Mouse (Mus musculus) embryonic facial prominence, embryonic 15.5 days (tissue): ENCODE results near the gene Bcl7a. TPM values are rescaled to one million over a fixed set of nuclear protein-coding genes. Genes with fewer than 3 reads are reported as not detected.

Experiments used
- ATAC-seq: fragments of 200-750 bp; cut with Nextera tagmentation; 2 replicates; pipeline ENCODE4 v1.8.0; 2017; ENCODE audit warnings: low read depth, moderate TSS enrichment; ENCODE audit not compliant: insufficient number of reproducible peaks, low FRiP score, low TSS enrichment
- H3K27ac ChIP-seq: fragments of 300-500 bp; sonication (generic); replicated peaks from 2 replicates; pipeline ENCODE4 v1.5.1; 2015; ENCODE audit warnings: mild to moderate bottlenecking, inconsistent platforms
- H3K27me3 ChIP-seq: fragments of 300-500 bp; sonication (generic); 2 replicates; pipeline ENCODE4 v1.6.1; 2015; ENCODE audit warnings: inconsistent platforms
- H3K36me3 ChIP-seq: fragments of 300-500 bp; sonication (generic); 2 replicates; pipeline ENCODE4 v1.6.1; 2015; ENCODE audit warnings: mild to moderate bottlenecking, inconsistent platforms
- H3K4me1 ChIP-seq: fragments of 300-500 bp; sonication (generic); 2 replicates; pipeline ENCODE4 v1.6.1; 2015; ENCODE audit warnings: inconsistent platforms
- H3K4me2 ChIP-seq: fragments of 300-500 bp; sonication (generic); replicated peaks from 2 replicates; pipeline ENCODE4 v1.6.1; 2015; ENCODE audit warnings: mild to moderate bottlenecking, inconsistent platforms
- H3K4me3 ChIP-seq: fragments of 300-500 bp; sonication (generic); replicated peaks from 2 replicates; pipeline ENCODE4 v1.5.1; 2015; ENCODE audit warnings: mild to moderate bottlenecking, inconsistent platforms
- H3K9ac ChIP-seq: fragments of 300-500 bp; sonication (generic); 2 replicates; pipeline ENCODE4 v1.6.1; 2015; ENCODE audit warnings: inconsistent platforms
- H3K9me3 ChIP-seq: fragments of 300-500 bp; sonication (generic); replicated peaks from 2 replicates; pipeline ENCODE4 v1.6.1; 2016; ENCODE audit warnings: inconsistent platforms
- WGBS: fragments of 180-500 bp; shearing (Covaris S2); methylation state at CpG from one replicate; pipeline ENCODE4 v1.1.7; 2015; 5-methylcytosine and 5-hydroxymethylcytosine counted together
- polyA plus RNA-seq: library from polyadenylated mRNA; unstranded; fragments of >200 nt; fragmentation: Nextera tagmentation; extraction: Ambion mirVana; gene quantifications from 2 replicates; pipeline ENCODE4 v1.2.1, GENCODE M21; 2015

Bcl7a gene
- polyA plus RNA-seq, 1 experiment from 2014 or later, result 31.0 TPM

DNA sequence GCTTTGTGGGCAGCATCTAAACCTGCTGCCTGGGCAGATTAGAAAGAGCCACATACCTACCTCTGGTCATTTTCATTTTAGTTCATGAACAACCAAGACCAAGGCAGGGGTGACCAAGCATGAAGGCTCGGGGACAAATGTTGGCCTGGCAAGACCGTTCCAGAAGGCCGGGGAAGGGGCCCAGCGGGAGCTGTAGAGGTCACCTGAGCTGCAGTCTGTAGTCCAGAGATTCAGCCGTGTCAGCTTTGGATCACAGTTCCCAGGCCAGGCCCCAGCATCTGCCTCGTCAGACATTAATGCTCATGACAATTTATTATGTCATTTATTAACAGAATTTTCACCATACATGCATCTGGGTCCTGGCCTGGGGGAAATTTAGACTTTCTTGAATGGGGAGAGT, 15.8 kb downstream of the Bcl7a start:
- H3K4me2 ChIP-seq, result no peak overlapping the region
- 87% methylated on average over 6 of the region's 6 CpGs for WGBS

DNA sequence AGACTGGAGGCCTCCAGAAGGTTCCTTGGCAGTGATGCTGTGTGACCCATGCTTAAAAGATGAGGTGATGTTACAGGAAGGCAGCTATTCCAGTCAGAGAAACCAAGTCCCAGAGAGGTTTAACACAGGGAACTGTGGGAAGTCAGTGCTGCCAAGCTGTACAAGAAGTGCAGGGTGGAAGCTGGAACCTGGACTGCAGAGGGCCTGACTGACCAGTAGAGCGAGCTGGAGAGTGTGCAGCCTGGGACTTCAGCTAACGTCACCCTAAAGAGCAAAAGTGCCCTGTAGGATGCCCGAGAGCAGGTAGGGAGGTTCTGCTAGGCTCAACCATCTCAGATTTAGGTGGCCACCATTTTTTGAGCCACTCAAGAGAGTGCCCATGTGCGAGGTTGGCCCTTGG, 19.3 kb downstream of the Bcl7a start:
- H3K36me3 ChIP-seq, result peaks cover 87% of the 10 kb centered on the region
- WGBS, result 85% methylated on average over 4 of the region's 4 CpGs
- no peaks in the 10 kb centered on the region for H3K9me3 ChIP-seq
- no peak overlapping the region for H3K27ac ChIP-seq
- H3K9ac ChIP-seq, result no peak overlapping the region
- H3K27me3 ChIP-seq, result no peaks in the 10 kb centered on the region
- no peak overlapping the region for H3K4me3 ChIP-seq
- H3K4me2 ChIP-seq, result no peak overlapping the region
- ATAC-seq, result no peak
- 0 out of 2 replicates have a peak, but pooled peaks cover 4% of the 10 kb centered on the region for H3K4me1 ChIP-seq

More for the DNA sequence above, 15.8 kb downstream of the Bcl7a start:
- H3K27me3 ChIP-seq, result no peaks in the 10 kb centered on the region
- peaks cover 96% of the 10 kb centered on the region for H3K36me3 ChIP-seq
- no peak for ATAC-seq
- no peak overlapping the region for H3K27ac ChIP-seq
- no peak overlapping the region for H3K9ac ChIP-seq
- H3K9me3 ChIP-seq, result no peaks in the 10 kb centered on the region
- H3K4me1 ChIP-seq, result 0 out of 2 replicates have a peak, but pooled peaks cover 13% of the 10 kb centered on the region
- H3K4me3 ChIP-seq, result no peak overlapping the region

DNA sequence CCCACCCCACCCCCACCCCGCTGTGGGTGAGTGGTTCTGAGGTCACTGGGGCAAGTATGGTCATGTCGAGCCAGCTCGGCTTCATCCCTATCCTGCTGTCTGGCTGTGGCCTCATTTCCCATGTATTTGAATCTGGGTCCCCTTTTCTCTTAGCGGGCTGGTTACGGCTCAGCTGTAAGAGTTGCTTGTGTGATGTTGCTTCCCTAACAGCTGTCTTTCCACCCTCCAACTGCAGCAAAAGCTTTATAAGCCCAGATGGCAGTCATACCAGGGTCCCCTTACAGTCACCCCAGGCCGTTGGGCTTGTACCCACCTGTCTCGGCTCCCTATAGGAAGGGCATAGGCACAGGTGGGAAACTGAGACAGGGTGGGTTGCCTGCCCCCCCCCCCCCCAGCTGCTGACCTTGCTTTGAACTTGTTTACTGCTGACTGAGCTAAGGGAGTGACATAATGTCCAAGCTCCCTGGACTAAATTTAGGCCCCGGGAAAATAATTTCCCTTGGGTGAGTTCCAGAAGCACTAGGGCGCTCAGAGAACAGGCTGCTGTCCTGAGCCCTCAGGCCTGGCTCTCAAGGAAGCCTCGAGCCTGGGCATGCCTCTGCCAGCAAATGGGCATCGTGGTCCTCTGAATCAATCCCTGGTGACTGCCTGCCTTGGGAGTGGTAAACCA, 20.8 kb downstream of the Bcl7a start:
- Histone ChIP-seq H3K4me3 (no peak overlapping the region), H3K4me2 (no peak overlapping the region), H3K9ac (no peak overlapping the region), H3K4me1 (0 out of 2 replicates have a peak, but pooled peaks cover 4% of the 10 kb centered on the region), H3K27me3 (no peaks in the 10 kb centered on the region), H3K36me3 (peaks cover 85% of the 10 kb centered on the region), H3K27ac (no peak overlapping the region; the same call in 1 of the 2 replicates), H3K9me3 (no peaks in the 10 kb centered on the region)
- WGBS, result 67% methylated on average over 11 of the region's 11 CpGs
- peak; percentile 30; the same call in 1 of the 2 replicates for ATAC-seq

- no peak for ATAC-seq
- no peak overlapping the region for H3K9ac ChIP-seq
Measured at GRCm38 (mm10) chr5:123368869-123369488, 25.3 kb downstream of the Bcl7a start.

GRCm38 (mm10) chr5:123370049-123370448, 26.4 kb downstream of the Bcl7a start:
- H3K9ac ChIP-seq, result no peak overlapping the region
- H3K4me1 ChIP-seq, result no peaks in the 10 kb centered on the region
- no peak overlapping the region for H3K4me3 ChIP-seq
- ATAC-seq, result no peak
- no peaks in the 10 kb centered on the region for H3K9me3 ChIP-seq
- H3K27me3 ChIP-seq, result no peaks in the 10 kb centered on the region
- no peak overlapping the region for H3K27ac ChIP-seq
- H3K4me2 ChIP-seq, result no peak overlapping the region
- 83% methylated on average over 5 of the region's 5 CpGs for WGBS
- H3K36me3 ChIP-seq, result peaks cover 78% of the 10 kb centered on the region

More at GRCm38 (mm10) chr5:123368869-123369488, 25.3 kb downstream of the Bcl7a start:
- H3K4me1 ChIP-seq, result 0 out of 2 replicates have a peak, but pooled peaks cover 2% of the 10 kb centered on the region
- H3K4me3 ChIP-seq, result no peak overlapping the region
- H3K36me3 ChIP-seq, result peaks cover 82% of the 10 kb centered on the region
- no peak overlapping the region for H3K4me2 ChIP-seq
- no peaks in the 10 kb centered on the region for H3K9me3 ChIP-seq
- no peak overlapping the region for H3K27ac ChIP-seq
- 77% methylated on average over 13 of the region's 13 CpGs for WGBS
- no peaks in the 10 kb centered on the region for H3K27me3 ChIP-seq

DNA sequence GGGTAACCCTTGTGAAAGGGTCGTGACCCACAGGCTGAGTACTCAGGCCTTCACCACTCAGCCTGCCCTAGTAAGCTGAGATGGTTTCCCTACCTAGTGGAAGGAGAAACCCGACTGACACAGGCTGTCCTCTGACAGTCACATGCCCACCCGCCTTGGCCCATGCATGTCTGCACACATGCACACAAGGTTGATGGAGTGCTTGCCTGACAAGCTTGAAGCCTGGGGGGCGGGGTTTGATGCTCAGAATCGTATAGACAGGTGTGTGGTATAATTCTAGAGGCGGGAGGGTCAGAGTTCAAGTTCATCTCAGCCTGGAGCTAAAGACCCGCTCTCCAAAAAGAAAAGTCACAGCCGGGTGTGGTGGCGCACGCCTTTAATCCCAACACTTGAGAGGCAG, 31.6 kb downstream of the Bcl7a start:
- 87% methylated on average over 10 of the region's 10 CpGs for WGBS
- Histone ChIP-seq H3K4me3 (no peak overlapping the region), H3K9me3 (no peaks in the 10 kb centered on the region), H3K9ac (no peak overlapping the region), H3K4me1 (peaks cover 11% of the 10 kb centered on the region; the same call in 1 of the 2 replicates), H3K27ac (no peak overlapping the region), H3K4me2 (no peak overlapping the region), H3K36me3 (peaks cover 38% of the 10 kb centered on the region), H3K27me3 (no peaks in the 10 kb centered on the region)
- ATAC-seq, result no peak

GRCm38 (mm10) chr5:123375793-123376452, 32.3 kb downstream of the Bcl7a start:
- ATAC-seq, result no peak

GRCm38 (mm10) chr5:123376569-123376968, 32.9 kb downstream of the Bcl7a start:
- Histone ChIP-seq H3K36me3 (peaks cover 25% of the 10 kb centered on the region), H3K4me1 (peaks cover 11% of the 10 kb centered on the region; the same call in 1 of the 2 replicates), H3K4me2 (no peak overlapping the region), H3K27me3 (no peaks in the 10 kb centered on the region), H3K27ac (no peak overlapping the region), H3K9ac (no peak overlapping the region), H3K9me3 (no peaks in the 10 kb centered on the region), H3K4me3 (no peak overlapping the region)
- 31% methylated on average over 10 of the region's 10 CpGs for WGBS
- no peak for ATAC-seq

More at GRCm38 (mm10) chr5:123375793-123376452, 32.3 kb downstream of the Bcl7a start:
- Histone ChIP-seq H3K36me3 (peaks cover 32% of the 10 kb centered on the region), H3K4me2 (no peak overlapping the region), H3K9me3 (no peaks in the 10 kb centered on the region), H3K4me1 (peaks cover 11% of the 10 kb centered on the region; the same call in 1 of the 2 replicates), H3K27me3 (no peaks in the 10 kb centered on the region), H3K27ac (no peak overlapping the region), H3K4me3 (no peak overlapping the region), H3K9ac (no peak overlapping the region)
- WGBS, result 87% methylated on average over 6 of the region's 6 CpGs

- no peak for ATAC-seq
- H3K4me2 ChIP-seq, result no peak overlapping the region
- WGBS, result 66% methylated on average over 15 of the region's 15 CpGs
- H3K27me3 ChIP-seq, result no peaks in the 10 kb centered on the region
- peaks cover 18% of the 10 kb centered on the region for H3K36me3 ChIP-seq
- H3K4me1 ChIP-seq, result peaks cover 17% of the 10 kb centered on the region; the same call in 1 of the 2 replicates
- no peak overlapping the region; the same call in 1 of the 2 replicates for H3K27ac ChIP-seq
- H3K4me3 ChIP-seq, result no peak overlapping the region
- no peak overlapping the region for H3K9ac ChIP-seq
- H3K9me3 ChIP-seq, result no peaks in the 10 kb centered on the region
Measured at GRCm38 (mm10) chr5:123377120-123377955, 33.7 kb downstream of the Bcl7a start.

GRCm38 (mm10) chr5:123378712-123379111, 35.1 kb downstream of the Bcl7a start:
- Histone ChIP-seq H3K27me3 (no peaks in the 10 kb centered on the region), H3K9ac (no peak overlapping the region), H3K36me3 (peaks cover 6% of the 10 kb centered on the region; the same call in 1 of the 2 replicates), H3K4me2 (no peak overlapping the region), H3K4me1 (peaks cover 17% of the 10 kb centered on the region; the same call in 1 of the 2 replicates), H3K9me3 (no peaks in the 10 kb centered on the region), H3K27ac (no peak overlapping the region), H3K4me3 (no peak overlapping the region)
- 48% methylated on average over 9 of the region's 9 CpGs for WGBS
- no peak for ATAC-seq
